Mouse (Mus musculus) fibroblast of lung, adult 2 months (primary cell): ENCODE data around the gene Mphosph10.

Source experiments
- DNase-seq: peaks from one replicate; pipeline ENCODE4 v3.0.0-alpha.2; 2011; ENCODE audit warnings: low read depth

Mphosph10 gene

DNA sequence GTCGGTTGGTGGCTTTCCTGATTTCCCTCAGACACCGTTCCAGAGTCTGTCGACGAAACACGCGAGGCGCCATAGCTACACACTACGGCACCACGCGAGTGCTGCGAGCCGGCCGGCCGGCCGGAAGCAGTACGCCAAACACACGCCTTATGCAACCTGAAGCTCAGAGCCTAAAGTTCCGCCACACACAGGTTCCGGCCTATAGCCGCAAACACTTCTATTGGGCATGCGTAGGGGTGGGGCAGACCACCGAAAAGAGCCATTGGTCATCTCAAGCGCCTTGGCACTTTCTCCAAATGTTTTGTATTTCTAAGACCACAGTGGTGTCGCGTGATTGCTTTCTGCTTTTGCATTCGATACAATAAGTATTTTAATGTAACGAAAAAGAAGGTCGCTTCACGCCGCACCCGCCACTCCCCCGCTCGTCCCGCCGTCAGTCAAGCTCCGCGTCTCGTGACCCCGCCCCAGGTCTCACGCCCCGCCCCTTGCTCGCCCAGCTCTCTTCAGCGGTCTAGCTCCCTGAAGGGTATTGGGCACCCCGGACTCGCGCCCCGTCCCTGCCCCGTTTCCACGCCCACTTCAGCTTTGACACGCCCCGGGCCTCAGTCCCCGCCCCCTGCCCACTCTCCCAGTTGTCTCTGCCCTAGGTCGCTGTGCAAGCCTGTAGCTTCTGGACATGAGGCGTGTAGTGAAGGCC is at the start of gene Mphosph10, which contains the start of gene Mcee:
TSS of gene Mphosph10 (minus strand) at position 147 of the 697 bp plus-strand sequence.
TSS of gene Mcee (plus strand) at position 486 of the 697 bp plus-strand sequence.
- peak; percentile 90 for DNase-seq

DNA sequence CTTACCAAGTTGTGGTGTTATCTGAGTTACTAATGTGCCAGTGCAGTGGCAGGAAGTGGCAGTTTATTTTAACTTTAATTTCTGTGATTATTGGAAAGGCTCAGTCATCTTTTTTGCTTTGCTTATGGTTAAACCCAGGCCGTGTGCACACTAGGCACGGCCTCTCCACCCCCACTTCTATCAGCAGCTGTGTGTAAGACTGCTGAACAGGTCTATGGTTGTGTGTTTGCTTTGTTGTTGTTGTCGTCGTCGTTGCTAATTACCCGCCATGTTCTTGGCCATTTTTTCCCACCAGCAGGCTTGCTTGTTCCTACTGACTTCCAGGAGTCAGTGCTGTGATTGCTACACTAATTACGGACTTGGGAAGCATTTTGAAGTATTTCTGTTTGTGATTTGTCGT is 48.5 kb upstream of the Mphosph10 start:
- no peak for DNase-seq

- no peak for DNase-seq
These were observed 47.8 kb upstream of the Mphosph10 start for GRCm38 (mm10) chr7:64439595-64440518.

- no peak for DNase-seq
These were observed 32.8 kb upstream of the Mphosph10 start for GRCm38 (mm10) chr7:64424861-64425260.

GRCm38 (mm10) chr7:64403989-64404388 is 11.9 kb upstream of the Mphosph10 start:
- no peak for DNase-seq

- DNase-seq: no peak
These were observed 10.4 kb upstream of the Mphosph10 start for GRCm38 (mm10) chr7:64402452-64402851.

DNA sequence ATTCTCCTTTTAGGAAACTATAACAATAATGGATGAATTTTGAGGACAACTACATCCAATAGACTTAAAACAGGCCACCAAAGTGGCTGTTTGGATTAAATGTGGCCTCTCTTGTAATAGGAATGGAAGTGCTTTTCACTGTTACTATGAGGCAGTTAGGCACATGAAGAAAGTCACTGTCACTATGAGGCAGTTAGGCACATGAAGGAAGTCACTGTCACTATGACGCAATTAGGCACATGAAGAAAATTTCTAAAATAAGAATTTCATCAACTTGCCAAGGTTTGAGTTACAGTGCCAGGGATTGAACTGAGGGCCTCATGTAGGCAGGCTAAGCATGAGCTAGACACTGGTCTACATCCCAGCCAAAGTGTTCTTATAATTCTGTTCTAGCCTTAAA is 8.7 kb upstream of the Mphosph10 start:
- no peak for DNase-seq

DNA sequence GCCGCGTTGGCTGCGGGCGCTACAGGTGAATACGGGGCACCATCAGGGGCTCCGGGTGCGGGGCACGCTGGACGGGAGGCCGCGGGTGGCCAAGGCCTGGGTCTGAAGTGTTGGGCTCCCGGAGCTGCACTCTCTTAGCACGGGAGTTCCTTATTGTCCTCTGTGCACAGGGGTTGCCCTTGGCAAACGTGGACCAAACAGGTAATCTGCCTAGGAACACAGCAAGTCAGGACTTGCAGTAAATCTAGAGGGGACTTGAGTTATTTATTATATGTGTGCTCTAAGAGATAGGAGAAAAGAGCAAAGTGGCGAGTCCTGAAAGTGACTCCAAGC is 717 bp upstream of the Mphosph10 start:
- no peak for DNase-seq

DNA sequence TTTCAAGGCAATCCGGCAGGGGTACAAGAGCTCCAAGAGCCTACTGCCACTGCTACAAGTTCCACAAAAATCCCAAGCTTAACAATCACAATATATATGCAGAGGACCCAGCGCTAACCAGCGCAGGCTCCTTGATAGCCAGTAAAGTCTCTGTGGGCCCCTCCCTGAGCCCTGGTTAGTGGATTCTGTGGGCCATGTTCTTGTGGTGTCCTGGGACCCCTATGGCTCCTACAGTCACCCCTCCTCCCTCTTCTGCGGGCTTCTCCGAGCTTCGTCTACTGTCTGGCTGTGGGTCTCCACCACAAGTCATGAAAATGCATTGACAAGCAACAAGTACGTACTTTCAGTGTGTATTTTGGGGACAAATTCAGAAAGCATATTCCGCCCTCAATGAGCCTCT is 589 bp downstream of the Mphosph10 start:
- DNase-seq: no peak

- DNase-seq: peak; percentile 70
These were observed 18.1 kb downstream of the Mphosph10 start, which contains the start of gene Fan1 for GRCm38 (mm10) chr7:64373830-64374562. Gene Fan1, minus strand, starts transcription at chr7:64374095.

DNA sequence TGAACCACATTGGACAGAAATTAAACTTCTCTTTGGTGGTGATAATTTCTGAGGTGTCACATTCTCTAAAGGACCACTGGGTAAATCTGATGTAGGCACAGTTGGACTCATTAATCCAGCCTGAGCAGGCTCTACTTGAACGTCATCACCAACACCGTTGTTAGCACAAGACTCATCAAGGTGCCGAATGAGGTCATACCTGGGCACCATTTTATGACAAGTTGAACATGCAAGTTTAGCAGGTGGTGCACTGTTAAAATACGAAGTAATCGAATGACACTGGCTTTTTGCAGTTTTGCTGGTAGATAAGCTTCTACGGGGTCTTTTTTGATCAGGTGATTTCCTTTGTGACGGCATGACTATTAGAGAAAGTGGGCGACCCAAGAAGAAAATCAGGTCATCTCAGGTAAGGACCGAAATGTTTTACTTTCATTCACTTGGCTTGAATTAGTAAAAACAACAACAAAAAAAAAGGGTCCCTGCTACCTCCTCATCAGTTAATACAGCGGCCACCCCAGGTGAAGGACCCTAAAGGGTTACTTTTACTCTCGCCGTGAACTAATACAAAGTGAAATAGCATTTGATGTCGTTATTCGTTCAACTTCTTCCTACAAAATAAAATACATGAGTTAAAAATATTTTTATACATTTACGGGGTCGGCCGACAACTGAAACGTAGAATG is 18.8 kb downstream of the Mphosph10 start:
- no peak for DNase-seq

- DNase-seq: no peak
These were observed 19.9 kb downstream of the Mphosph10 start for GRCm38 (mm10) chr7:64371940-64372878.

DNA sequence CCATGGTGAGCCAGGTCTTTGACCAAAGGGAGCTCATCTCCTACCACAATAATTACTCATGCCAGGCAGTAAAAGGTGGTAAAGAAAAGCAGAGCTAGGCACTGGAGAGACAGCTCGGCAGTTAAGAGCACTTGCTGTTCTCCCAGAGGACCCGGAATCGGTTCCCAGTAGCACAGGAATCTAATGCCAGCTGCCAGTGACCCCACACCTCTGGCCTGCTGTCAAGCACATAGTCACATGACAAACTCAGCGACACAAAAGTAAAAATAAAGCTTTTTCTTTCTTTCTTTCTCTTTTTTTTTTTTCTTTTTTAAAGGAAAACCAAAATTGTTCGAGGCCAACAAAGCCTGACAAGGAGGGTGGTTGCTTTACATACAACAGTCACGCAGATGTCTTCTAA is 22.2 kb downstream of the Mphosph10 start:
- DNase-seq: no peak

GRCm38 (mm10) chr7:64365863-64366262 is 26.2 kb downstream of the Mphosph10 start:
- no peak for DNase-seq

DNA sequence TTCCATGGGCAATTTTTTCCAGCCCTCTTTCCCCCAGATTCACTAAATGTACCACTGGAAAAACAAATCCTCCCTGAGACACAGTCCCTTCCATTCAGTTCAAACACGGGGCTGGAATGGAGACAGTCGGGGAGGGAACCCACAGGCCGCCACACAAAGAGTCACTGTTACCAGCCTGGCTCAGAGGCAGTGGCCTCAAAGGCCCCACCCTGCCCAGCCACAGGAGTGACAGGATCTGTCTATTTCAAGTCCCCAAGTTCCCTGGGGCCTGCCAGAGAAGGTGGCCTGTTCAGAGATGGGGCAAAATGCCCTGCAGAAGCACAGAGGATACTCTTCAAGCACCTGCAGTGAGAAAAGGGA is 31.5 kb downstream of the Mphosph10 start:
- DNase-seq: peak; percentile 35

DNA sequence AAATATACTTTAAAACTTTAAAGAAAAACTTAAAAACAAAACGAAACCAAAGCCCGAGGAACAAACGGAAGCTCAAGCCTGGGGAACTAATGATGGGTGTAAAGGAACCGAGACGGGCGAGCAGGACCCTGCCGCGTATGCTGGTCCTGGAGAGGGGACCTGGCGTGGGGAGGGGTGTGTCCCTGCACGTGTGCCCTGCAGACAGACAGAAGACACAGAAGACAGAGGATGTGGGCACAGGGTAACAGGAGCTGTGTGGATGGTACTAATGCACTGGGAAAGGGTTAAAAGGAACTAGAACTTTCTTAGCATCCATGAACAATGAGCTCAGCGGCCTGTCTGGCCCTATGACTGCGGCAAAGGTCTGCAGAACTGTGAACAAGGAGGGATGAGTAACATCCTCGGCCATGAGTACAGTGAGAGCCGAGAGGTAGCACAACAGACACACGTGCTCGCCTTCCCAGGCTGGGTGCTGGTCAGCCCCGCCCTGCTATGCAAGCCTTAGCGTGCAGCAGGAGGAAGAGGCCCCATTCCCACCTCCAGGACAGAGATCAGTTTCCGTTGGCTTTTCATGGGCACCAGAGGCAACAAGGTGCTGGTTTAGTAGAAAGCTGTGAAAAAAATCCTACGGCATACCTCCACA is 32.0 kb downstream of the Mphosph10 start:
- peak; percentile 16 for DNase-seq

GRCm38 (mm10) chr7:64358666-64359065 is 33.4 kb downstream of the Mphosph10 start:
- no peak for DNase-seq

GRCm38 (mm10) chr7:64357405-64357804 is 34.7 kb downstream of the Mphosph10 start:
- DNase-seq: no peak

- DNase-seq: no peak
These were observed 35.4 kb downstream of the Mphosph10 start for GRCm38 (mm10) chr7:64356661-64357060.

GRCm38 (mm10) chr7:64354206-64354605 is 37.9 kb downstream of the Mphosph10 start:
- no peak for DNase-seq
